Mouse (Mus musculus) intestine, postnatal 0 days (tissue): ENCODE results near the gene Itprid2. TPM values are rescaled to one million over a fixed set of nuclear protein-coding genes. Genes with fewer than 3 reads are reported as not detected.

Experiments
- ATAC-seq: fragments of 200-750 bp; cut with Nextera tagmentation; 2 replicates; pipeline ENCODE4 v1.8.0; 2017; ENCODE audit warnings: mild to moderate bottlenecking, moderate TSS enrichment, moderate library complexity
- H3K27ac ChIP-seq: fragments of 300-500 bp; sonication (generic); 2 replicates; pipeline ENCODE4 v1.5.1; 2014; ENCODE audit warnings: mild to moderate bottlenecking, low read depth, low read length, moderate library complexity
- H3K27me3 ChIP-seq: fragments of 300-500 bp; sonication (generic); replicated peaks from 2 replicates; pipeline ENCODE4 v1.6.1; 2014; ENCODE audit warnings: low read length, mixed read lengths; ENCODE audit not compliant: control insufficient read depth, insufficient read depth
- H3K36me3 ChIP-seq: fragments of 300-500 bp; sonication (generic); 2 replicates; pipeline ENCODE4 v1.6.1; 2014; ENCODE audit warnings: mild to moderate bottlenecking, moderate library complexity; ENCODE audit not compliant: control insufficient read depth, insufficient read depth
- H3K4me1 ChIP-seq: fragments of 300-500 bp; sonication (generic); replicated peaks from 2 replicates; pipeline ENCODE4 v1.6.1; 2014; ENCODE audit warnings: antibody characterized with exemption, low read length, mixed read lengths; ENCODE audit not compliant: control insufficient read depth, insufficient read depth
- H3K4me2 ChIP-seq: fragments of 300-500 bp; sonication (generic); replicated peaks from 2 replicates; pipeline ENCODE4 v1.6.1; 2014; ENCODE audit warnings: low read depth, mild to moderate bottlenecking, moderate library complexity
- H3K4me3 ChIP-seq: fragments of 300-500 bp; sonication (generic); 2 replicates; pipeline ENCODE4 v1.5.1; 2014; ENCODE audit warnings: low read depth, low read length
- H3K9ac ChIP-seq: fragments of 300-500 bp; sonication (generic); 2 replicates; pipeline ENCODE4 v1.6.1; 2014; ENCODE audit warnings: mild to moderate bottlenecking, low read depth, low read length
- H3K9me3 ChIP-seq: fragments of 300-500 bp; sonication (generic); 2 replicates; pipeline ENCODE4 v1.6.1; 2016; ENCODE audit warnings: mixed run types; ENCODE audit not compliant: control insufficient read depth
- CTCF ChIP-seq: sonication (generic); IDR thresholded peaks from 2 replicates; pipeline ENCODE4 v1.5.1; 2016; ENCODE audit warnings: low read depth, mild to moderate bottlenecking, control low read depth, antibody characterized with exemption, moderate library complexity
- WGBS: fragments of 180-500 bp; shearing (Covaris S2); extraction: QIAGEN DNeasy Blood & Tissue Kit; methylation state at CpG from one replicate; pipeline ENCODE4 v1.1.7; 2014; 5-methylcytosine and 5-hydroxymethylcytosine counted together
- polyA plus RNA-seq: library from polyadenylated mRNA; unstranded; fragments of >200 nt; fragmentation: Nextera tagmentation; extraction: Ambion mirVana; gene quantifications from 2 replicates; pipeline ENCODE4 v1.2.1, GENCODE M21; 2015

Itprid2 gene
- polyA plus RNA-seq, 1 experiment from 2014 or later: 21.1 TPM

- 37% methylated on average over 4 of the region's 4 CpGs for WGBS
- H3K4me1 ChIP-seq: no peaks in the 10 kb centered on the region; the same call in 1 of the 2 replicates
- H3K4me3 ChIP-seq: no peak overlapping the region
- peak; percentile 19; the same call in 1 of the 2 replicates for ATAC-seq
- no peaks in the 10 kb centered on the region for H3K27me3 ChIP-seq
- H3K9ac ChIP-seq: no peak overlapping the region
- H3K4me2 ChIP-seq: 0 out of 2 replicates have a peak overlapping the region, but pooled peaks have one; percentile 28
- peaks cover 45% of the 10 kb centered on the region for H3K36me3 ChIP-seq
- no peaks in the 10 kb centered on the region for H3K9me3 ChIP-seq
- TF ChIP-seq CTCF: peak; percentile 80
- H3K27ac ChIP-seq: no peak overlapping the region
Measured at GRCm38 (mm10) chr2:79646237-79646688, 11.1 kb downstream of the Itprid2 start.

DNA sequence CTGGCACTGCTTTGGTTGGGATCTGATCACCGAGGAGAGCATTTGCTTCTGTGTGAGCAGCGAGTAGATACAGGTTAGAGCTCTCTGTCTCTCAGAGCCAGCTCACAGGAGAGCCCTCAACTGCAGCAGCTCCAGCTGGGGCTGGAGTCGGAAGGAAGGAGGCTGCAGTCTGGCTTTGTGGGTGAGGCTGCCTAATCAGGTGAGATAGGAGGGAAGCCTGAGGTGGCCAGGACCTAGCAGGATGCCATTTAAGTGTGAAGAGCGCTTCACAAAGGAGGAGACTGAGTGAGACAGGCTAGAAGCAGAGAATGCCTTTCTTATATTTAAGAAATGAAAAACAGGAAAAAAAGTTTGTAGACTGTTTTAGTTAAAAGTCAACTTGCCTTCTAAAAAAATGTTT is 11.9 kb downstream of the Itprid2 start:
- Histone ChIP-seq H3K36me3 (peaks cover 39% of the 10 kb centered on the region), H3K9ac (no peak overlapping the region; the same call in 1 of the 2 replicates), H3K4me1 (no peaks in the 10 kb centered on the region; the same call in 1 of the 2 replicates), H3K4me2 (no peak overlapping the region), H3K9me3 (no peaks in the 10 kb centered on the region), H3K27ac (no peak overlapping the region), H3K27me3 (no peaks in the 10 kb centered on the region), H3K4me3 (no peak overlapping the region)
- no peak for TF ChIP-seq CTCF
- no peak for ATAC-seq
- WGBS: 64% methylated on average over 4 of the region's 4 CpGs

GRCm38 (mm10) chr2:79647728-79648127 is 12.6 kb downstream of the Itprid2 start:
- Histone ChIP-seq H3K4me3 (no peak overlapping the region), H3K36me3 (peaks cover 32% of the 10 kb centered on the region), H3K27ac (no peak overlapping the region), H3K9ac (no peak overlapping the region), H3K27me3 (no peaks in the 10 kb centered on the region), H3K4me2 (no peak overlapping the region), H3K9me3 (no peaks in the 10 kb centered on the region), H3K4me1 (no peaks in the 10 kb centered on the region; the same call in 1 of the 2 replicates)
- whole genome bisulfite sequencing: 68% methylated on average over 2 of the region's 2 CpGs
- ATAC-seq: no peak
- no peak for TF ChIP-seq CTCF

DNA sequence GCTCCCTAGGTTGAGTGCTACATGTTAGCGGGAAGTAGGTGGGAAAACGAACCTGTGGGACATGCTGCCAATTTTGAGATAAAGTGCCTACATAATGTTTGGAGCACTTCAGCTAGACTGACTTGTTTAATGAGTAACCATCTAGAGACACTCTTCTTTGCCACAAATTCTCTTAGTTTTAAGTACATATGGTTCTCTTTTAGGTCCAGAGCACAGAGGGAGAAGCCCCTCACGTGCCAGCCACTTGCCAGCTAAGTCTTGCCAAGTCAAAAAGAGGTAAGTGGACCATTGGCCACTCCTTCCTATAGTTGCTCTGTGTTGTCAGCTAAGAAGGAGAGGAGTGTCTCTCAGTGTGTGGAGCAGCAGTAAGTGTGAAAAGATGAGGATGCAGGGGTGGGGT is 16.0 kb downstream of the Itprid2 start:
- H3K36me3 ChIP-seq: peaks cover 18% of the 10 kb centered on the region
- H3K9ac ChIP-seq: no peak overlapping the region
- no peak overlapping the region for H3K4me3 ChIP-seq
- no peaks in the 10 kb centered on the region; the same call in 1 of the 2 replicates for H3K4me1 ChIP-seq
- H3K9me3 ChIP-seq: no peaks in the 10 kb centered on the region
- H3K4me2 ChIP-seq: no peak overlapping the region
- WGBS: 57% methylated on average over 3 of the region's 3 CpGs
- H3K27me3 ChIP-seq: no peaks in the 10 kb centered on the region
- no peak overlapping the region for H3K27ac ChIP-seq
- no peak for ATAC-seq
- no peak for TF ChIP-seq CTCF

DNA sequence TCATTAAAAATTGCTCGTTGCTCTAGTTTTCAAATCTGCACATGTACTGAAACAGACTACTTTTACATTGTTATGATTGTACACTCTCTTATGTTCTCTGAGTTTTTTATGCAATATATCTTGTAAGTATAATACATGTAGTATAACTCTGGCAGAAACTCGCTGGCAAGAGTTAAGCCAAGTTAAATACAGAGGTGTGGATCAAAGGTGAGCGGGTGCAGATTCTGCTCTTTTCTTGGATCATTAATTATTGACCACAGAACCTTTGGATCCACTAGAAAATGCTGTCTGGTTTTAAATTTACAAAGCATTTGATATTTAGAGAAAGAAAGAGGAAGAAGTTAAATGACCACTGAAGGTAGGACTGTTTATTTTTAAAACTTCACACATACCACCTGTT is 16.5 kb downstream of the Itprid2 start:
- peaks cover 20% of the 10 kb centered on the region for H3K36me3 ChIP-seq
- no peak overlapping the region for H3K4me3 ChIP-seq
- no peak overlapping the region for H3K4me2 ChIP-seq
- no peaks in the 10 kb centered on the region for H3K27me3 ChIP-seq
- ATAC-seq: no peak
- H3K4me1 ChIP-seq: no peaks in the 10 kb centered on the region; the same call in 1 of the 2 replicates
- H3K27ac ChIP-seq: no peak overlapping the region
- WGBS: 40% methylated on average over 3 of the region's 3 CpGs
- H3K9me3 ChIP-seq: no peaks in the 10 kb centered on the region
- H3K9ac ChIP-seq: no peak overlapping the region
- no peak for TF ChIP-seq CTCF

DNA sequence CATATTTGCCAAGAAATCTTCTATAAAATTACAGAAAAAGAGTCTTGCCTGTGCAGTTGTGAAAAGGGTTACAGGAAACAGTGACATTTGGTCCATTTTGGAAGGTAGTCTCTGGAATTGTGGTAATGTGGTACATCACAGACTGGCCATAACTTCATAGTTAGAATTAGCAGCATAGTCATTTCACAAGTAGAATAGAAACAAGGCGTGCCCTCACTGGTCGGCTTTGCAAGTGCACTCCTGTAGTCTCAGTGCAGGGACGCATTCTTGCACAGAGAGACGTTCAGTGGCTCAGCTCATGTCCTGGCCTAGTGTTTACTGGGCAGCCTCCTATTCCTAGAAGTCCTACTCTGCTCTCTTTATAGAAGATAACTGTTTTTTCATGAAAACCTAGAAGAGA is 17.4 kb downstream of the Itprid2 start:
- TF ChIP-seq CTCF: no peak
- ATAC-seq: no peak
- Histone ChIP-seq H3K9me3 (no peaks in the 10 kb centered on the region), H3K4me1 (no peaks in the 10 kb centered on the region), H3K9ac (no peak overlapping the region), H3K27me3 (no peaks in the 10 kb centered on the region), H3K4me3 (no peak overlapping the region), H3K27ac (no peak overlapping the region), H3K4me2 (no peak overlapping the region), H3K36me3 (peaks cover 24% of the 10 kb centered on the region)
- WGBS: 60% methylated on average over 4 of the region's 4 CpGs
